Mouse (Mus musculus): ENCODE data around the gene Dpyd.

Gene Dpyd

DNA sequence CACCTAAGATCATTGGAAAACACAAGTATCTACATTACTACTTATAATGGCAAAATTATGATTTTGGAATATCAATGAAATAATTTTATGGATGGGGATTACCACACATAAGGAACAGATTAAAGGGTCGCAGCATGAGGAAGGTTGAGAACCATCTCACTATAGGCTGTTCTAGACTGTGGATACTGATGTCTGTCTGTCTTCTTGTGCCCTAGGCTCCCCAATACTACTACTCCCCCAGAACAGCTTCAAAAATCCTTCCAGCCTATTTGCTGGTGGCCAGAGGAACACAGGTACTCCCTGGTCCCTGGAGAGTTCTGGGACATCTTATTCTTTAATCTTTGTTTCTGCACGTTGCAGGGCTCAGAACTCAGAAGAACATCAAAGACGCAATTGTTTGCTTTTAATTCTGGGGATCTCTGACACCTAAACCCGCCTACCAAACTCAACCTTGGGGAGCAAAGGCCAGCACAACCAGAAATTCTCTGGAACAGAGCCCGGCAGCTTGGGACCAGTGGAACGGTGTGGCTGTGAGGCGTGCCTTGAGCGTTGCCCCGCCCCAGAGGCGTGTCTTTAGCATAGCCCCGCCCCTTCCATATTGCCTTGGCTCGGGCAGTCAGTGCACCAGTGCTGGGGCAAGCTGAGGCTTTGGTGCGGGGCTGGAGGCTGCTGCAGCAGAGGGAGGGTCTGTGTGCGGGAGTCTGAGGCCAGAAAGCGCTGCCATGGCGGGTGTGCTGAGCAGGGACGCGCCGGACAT is at the start of gene Dpyd:
Gene Dpyd (plus strand): TSS at position 576 of the 757 bp plus-strand sequence.
- DNase-seq (ENCODE audit: low read depth, low spot score) = no peak
- no peaks in the 10 kb centered on the region for H3K36me3 ChIP-seq (ENCODE audit: control insufficient read depth, insufficient read depth, low read length, poor library complexity, severe bottlenecking)
- H3K27me3 ChIP-seq (ENCODE audit: control insufficient read depth, insufficient read depth, low read length, poor library complexity, severe bottlenecking) = no peaks in the 10 kb centered on the region

DNA sequence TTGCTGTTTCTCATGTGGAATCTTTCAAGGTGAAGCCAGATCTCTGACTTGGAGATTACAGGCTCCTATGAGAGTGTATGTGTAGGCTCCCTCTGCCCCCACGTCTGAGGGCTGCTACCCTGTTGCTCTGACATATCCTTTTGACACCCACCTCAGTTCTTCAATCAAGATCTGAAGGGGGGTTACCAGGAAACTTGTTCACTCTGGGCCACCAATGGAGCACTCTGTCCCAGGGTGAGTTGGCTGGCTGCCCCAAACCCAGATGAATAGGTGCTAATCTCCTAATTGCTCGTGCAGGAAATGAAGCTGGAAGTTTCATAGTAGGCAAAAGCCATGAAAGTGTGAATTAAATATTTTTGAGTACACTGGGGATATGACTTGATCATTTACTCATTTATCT is 24.3 kb upstream of the Dpyd start:
- H3K27me3 ChIP-seq (ENCODE audit: control insufficient read depth, insufficient read depth, low read length, poor library complexity, severe bottlenecking) = no peaks in the 10 kb centered on the region
- no peak for DNase-seq (ENCODE audit: low read depth, low spot score)
- H3K36me3 ChIP-seq (ENCODE audit: control insufficient read depth, insufficient read depth, low read length, poor library complexity, severe bottlenecking) = no peaks in the 10 kb centered on the region

DNA sequence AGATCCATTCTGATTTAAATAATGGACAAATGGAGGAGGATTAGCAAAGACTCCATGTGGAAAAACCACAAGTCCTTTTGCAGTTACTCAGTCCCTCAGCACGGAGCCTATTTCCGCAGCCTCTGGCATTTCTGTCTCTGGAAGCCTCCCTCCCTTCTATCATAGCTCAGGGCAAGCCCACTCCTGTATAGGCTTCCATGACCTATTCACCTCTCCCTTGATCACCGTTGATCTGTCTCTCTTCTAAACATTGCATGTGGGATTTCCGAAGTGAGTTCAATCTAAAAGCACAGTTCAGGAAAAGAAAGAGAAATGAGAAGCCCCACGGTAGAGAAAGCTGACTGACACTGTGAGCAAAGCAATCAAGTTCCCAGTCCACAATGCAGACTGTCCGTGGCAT is 20.2 kb upstream of the Dpyd start:
- DNase-seq (ENCODE audit: low read depth, low spot score) = no peak
- H3K27me3 ChIP-seq (ENCODE audit: control insufficient read depth, insufficient read depth, low read length, poor library complexity, severe bottlenecking) = no peaks in the 10 kb centered on the region
- H3K36me3 ChIP-seq (ENCODE audit: control insufficient read depth, insufficient read depth, low read length, poor library complexity, severe bottlenecking) = no peaks in the 10 kb centered on the region

DNA sequence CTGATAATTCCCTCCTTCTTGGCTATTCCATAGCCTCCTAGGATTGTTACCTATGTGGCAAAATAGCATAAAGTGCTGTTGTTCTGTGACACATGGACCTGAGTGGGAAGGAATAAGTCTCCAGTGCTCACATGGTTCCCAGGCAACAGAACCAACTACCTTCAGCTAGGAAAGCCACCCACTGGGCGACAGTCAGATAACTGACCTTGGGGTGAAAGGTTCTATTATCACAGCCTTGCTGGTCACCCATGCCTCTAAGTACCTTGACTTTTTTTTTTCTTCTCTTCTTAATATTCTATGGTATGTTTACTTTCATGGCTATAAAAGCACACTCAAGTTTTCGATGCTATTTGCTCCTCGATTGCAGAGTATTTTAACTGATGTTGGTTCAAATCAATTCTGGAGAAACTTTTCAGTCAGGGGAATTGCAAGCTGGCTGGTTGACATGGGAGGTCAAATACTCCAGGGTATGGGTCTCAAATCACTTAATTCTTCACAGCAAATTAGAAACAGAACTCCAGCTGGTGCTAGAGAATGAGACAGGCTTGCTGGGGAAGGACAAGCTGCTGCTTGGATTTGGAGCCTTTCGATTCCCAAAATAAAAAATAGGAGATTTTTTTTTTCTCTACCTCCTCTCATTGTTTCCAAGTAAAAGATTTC is 14.2 kb upstream of the Dpyd start:
- no peak for DNase-seq (ENCODE audit: low read depth, low spot score)
- Histone ChIP-seq H3K36me3 (ENCODE audit: control insufficient read depth, insufficient read depth, low read length, poor library complexity, severe bottlenecking) (no peaks in the 10 kb centered on the region), H3K27me3 (ENCODE audit: control insufficient read depth, insufficient read depth, low read length, poor library complexity, severe bottlenecking) (no peaks in the 10 kb centered on the region)

GRCm38 (mm10) chr3:118557605-118558004 is 4.3 kb upstream of the Dpyd start:
- Histone ChIP-seq H3K27me3 (ENCODE audit: control insufficient read depth, insufficient read depth, low read length, poor library complexity, severe bottlenecking) (no peaks in the 10 kb centered on the region), H3K36me3 (ENCODE audit: control insufficient read depth, insufficient read depth, low read length, poor library complexity, severe bottlenecking) (no peaks in the 10 kb centered on the region)
- DNase-seq (ENCODE audit: low read depth, low spot score) = no peak

- no peaks in the 10 kb centered on the region for H3K36me3 ChIP-seq (ENCODE audit: control insufficient read depth, insufficient read depth, low read length, poor library complexity, severe bottlenecking)
- no peak for DNase-seq (ENCODE audit: low read depth, low spot score)
- H3K27me3 ChIP-seq (ENCODE audit: control insufficient read depth, insufficient read depth, low read length, poor library complexity, severe bottlenecking) = no peaks in the 10 kb centered on the region
These were observed 2.0 kb upstream of the Dpyd start for GRCm38 (mm10) chr3:118559936-118560335.

- DNase-seq (ENCODE audit: low read depth, low spot score) = no peak
- Histone ChIP-seq H3K27me3 (ENCODE audit: control insufficient read depth, insufficient read depth, low read length, poor library complexity, severe bottlenecking) (no peaks in the 10 kb centered on the region), H3K36me3 (ENCODE audit: control insufficient read depth, insufficient read depth, low read length, poor library complexity, severe bottlenecking) (no peaks in the 10 kb centered on the region)
These were observed 362 bp downstream of the Dpyd start for GRCm38 (mm10) chr3:118562311-118562671.

DNA sequence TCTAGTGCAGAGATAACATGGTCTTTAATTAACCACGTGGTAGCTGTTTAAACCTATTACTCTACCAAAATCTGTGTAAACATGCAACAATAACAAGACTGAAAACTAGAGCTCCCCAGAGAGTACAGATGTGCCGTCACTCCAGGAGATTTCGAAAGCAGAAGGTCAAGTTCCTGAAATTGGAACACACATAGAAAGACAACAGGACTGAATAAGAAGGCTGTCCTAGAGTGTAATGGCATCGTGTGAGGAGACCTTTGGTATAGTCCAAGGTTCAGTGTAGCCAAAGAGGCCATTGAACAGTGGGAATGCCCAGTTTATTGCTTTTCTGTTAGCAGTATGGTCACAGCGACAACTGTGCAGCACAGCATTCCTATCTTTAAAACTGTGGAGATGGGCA is 4.8 kb downstream of the Dpyd start:
- Histone ChIP-seq H3K27me3 (ENCODE audit: control insufficient read depth, insufficient read depth, low read length, poor library complexity, severe bottlenecking) (no peaks in the 10 kb centered on the region), H3K36me3 (ENCODE audit: control insufficient read depth, insufficient read depth, low read length, poor library complexity, severe bottlenecking) (no peaks in the 10 kb centered on the region)
- DNase-seq (ENCODE audit: low read depth, low spot score) = no peak

DNA sequence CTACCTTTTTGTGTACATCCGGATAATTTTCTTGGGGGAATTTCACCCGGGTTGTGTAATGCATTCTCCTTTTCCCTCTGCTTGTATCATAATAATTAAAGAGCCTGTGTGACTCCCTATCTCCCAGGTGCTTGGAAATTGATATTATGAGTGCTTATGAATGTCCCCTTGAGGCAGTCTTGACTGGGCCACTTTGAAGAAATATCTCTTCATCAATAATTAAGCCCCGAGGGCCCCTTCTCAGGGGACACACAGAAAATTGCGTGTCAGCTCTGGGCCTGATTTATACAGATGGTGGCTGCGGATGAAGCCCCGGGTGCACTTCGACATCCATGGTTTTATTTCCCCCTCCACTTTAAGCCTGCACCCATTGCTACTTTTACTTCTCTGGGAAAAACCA is 8.3 kb downstream of the Dpyd start:
- no peaks in the 10 kb centered on the region for H3K27me3 ChIP-seq (ENCODE audit: control insufficient read depth, insufficient read depth, low read length, poor library complexity, severe bottlenecking)
- DNase-seq (ENCODE audit: low read depth, low spot score) = no peak
- H3K36me3 ChIP-seq (ENCODE audit: control insufficient read depth, insufficient read depth, low read length, poor library complexity, severe bottlenecking) = no peaks in the 10 kb centered on the region

DNA sequence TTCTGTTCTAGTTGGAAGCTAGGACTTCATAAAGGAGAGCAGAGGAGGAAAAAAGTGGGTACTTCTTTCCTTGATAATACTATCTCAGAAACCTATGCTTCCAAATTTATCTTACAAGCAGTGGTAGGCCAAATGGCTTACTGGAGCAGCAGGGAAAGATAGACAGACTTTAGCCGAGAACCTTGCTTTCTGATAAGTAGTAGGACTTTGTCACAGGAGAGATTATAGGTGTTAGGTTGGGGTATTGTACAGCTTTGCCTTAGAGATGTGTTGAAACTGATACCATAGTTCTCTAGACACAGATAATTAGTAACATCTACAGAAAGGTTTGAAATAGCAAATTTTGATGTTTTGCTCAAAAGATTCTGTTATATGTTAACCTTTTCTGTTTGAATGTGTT is 28.6 kb downstream of the Dpyd start:
- Histone ChIP-seq H3K36me3 (ENCODE audit: control insufficient read depth, insufficient read depth, low read length, poor library complexity, severe bottlenecking) (no peaks in the 10 kb centered on the region), H3K27me3 (ENCODE audit: control insufficient read depth, insufficient read depth, low read length, poor library complexity, severe bottlenecking) (no peaks in the 10 kb centered on the region)
- DNase-seq (ENCODE audit: low read depth, low spot score) = no peak

GRCm38 (mm10) chr3:118594864-118595263 is 32.9 kb downstream of the Dpyd start:
- Histone ChIP-seq H3K27me3 (ENCODE audit: control insufficient read depth, insufficient read depth, low read length, poor library complexity, severe bottlenecking) (no peaks in the 10 kb centered on the region), H3K36me3 (ENCODE audit: control insufficient read depth, insufficient read depth, low read length, poor library complexity, severe bottlenecking) (no peaks in the 10 kb centered on the region)
- DNase-seq (ENCODE audit: low read depth, low spot score) = no peak

DNA sequence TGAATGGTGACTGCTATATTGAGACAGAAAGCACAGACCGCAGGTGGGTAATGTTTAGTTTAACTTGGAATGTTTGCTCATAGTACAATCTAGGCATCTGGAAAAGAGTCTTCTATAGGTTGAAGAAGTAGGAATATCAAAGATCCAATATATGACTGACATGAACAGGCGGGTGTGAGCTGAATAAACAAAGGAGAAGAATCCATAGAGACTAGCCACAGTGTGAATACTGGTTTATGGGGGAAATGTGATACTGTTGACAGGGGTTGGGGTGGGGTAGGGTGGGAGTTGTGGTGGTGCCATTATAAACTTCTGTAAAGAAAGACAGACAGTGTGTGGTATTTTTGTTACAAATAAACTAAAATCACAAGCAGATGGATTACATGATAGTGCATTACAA is 33.8 kb downstream of the Dpyd start:
- Histone ChIP-seq H3K36me3 (ENCODE audit: control insufficient read depth, insufficient read depth, low read length, poor library complexity, severe bottlenecking) (no peaks in the 10 kb centered on the region), H3K27me3 (ENCODE audit: control insufficient read depth, insufficient read depth, low read length, poor library complexity, severe bottlenecking) (no peaks in the 10 kb centered on the region)
- DNase-seq (ENCODE audit: low read depth, low spot score) = no peak

GRCm38 (mm10) chr3:118601689-118602640 is 40.0 kb downstream of the Dpyd start:
- Histone ChIP-seq H3K36me3 (ENCODE audit: control insufficient read depth, insufficient read depth, low read length, poor library complexity, severe bottlenecking) (no peaks in the 10 kb centered on the region), H3K27me3 (ENCODE audit: control insufficient read depth, insufficient read depth, low read length, poor library complexity, severe bottlenecking) (no peaks in the 10 kb centered on the region)
- no peak for DNase-seq (ENCODE audit: low read depth, low spot score)

DNA sequence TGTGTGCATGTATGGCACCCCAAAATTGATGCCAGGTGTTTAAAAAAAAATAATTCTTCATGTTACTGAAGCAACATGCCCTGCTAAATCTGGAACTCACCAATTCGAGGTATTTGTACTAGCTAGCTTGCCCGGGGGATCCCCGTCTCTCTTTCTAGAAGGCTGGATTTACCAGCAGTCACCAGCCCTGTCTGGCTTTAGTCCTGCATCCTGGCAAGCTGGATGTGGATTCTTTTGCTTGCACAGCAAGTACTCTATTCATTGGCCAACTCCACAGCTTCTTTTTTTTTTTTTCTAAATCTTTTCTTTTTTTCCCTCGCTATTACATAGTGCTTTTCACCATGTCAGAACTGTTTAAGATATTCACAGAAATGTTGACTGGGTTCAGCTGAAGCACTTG is 46.8 kb downstream of the Dpyd start:
- DNase-seq (ENCODE audit: low read depth, low spot score) = no peak
- no peaks in the 10 kb centered on the region for H3K36me3 ChIP-seq (ENCODE audit: control insufficient read depth, insufficient read depth, low read length, poor library complexity, severe bottlenecking)
- H3K27me3 ChIP-seq (ENCODE audit: control insufficient read depth, insufficient read depth, low read length, poor library complexity, severe bottlenecking) = no peaks in the 10 kb centered on the region

Data from splenic B cell, adult 2 months (primary cell).